Mouse (Mus musculus): ENCODE results near the gene Zfp652.
A peak's percentile ranks its signal among the peaks of the same experiment; 100 is the strongest.

DNA sequence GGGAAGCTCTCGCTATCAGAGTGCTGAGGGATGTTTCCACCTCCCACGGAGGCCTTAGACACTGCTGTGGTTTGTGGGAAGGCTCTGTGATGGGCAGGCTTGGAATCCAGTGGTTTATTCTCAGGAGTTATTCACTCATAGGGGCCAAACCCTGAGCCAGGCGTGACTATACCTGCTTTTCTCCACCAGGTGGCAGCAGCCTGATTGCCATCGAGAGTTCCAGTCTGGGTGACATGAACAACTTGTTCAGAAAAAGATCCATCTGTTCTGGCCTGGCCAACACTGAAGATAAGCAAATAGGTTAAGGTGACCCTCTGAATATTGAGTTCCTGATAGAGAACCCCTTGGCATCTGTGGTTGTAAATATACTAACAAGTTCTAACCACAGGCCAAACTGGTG lies 26.4 kb upstream of the Zfp652 start:
- TF ChIP-seq CTCF (IDR thresholded peaks at IDR 0.05; ENCODE audit: extremely low read depth, insufficient read depth, insufficient read length, insufficient replicate concordance): peak; percentile 84; the same call in 1 of the 2 replicates
- TF ChIP-seq POLR2A (IDR thresholded peaks at IDR 0.05; ENCODE audit: low read depth, low read length): no peak
